Mouse (Mus musculus) kidney, embryonic 14.5 days (tissue): ENCODE data around the gene Acer3. TPM values are rescaled to one million over a fixed set of nuclear protein-coding genes. Genes with fewer than 3 reads are reported as not detected.

Experiments used
- ATAC-seq: fragments of 200-750 bp; cut with Nextera tagmentation; 2 replicates; pipeline ENCODE4 v1.8.0; 2017; ENCODE audit warnings: moderate number of reproducible peaks, mild to moderate bottlenecking, moderate TSS enrichment, moderate library complexity; ENCODE audit not compliant: low FRiP score, low TSS enrichment
- H3K27ac ChIP-seq: fragments of 300-500 bp; sonication (generic); 2 replicates; pipeline ENCODE4 v1.5.1; 2014; ENCODE audit warnings: low read depth, mild to moderate bottlenecking, low read length, moderate library complexity, mixed read lengths
- H3K27me3 ChIP-seq: fragments of 300-500 bp; sonication (generic); 2 replicates; pipeline ENCODE4 v1.6.1; 2014; ENCODE audit warnings: mild to moderate bottlenecking, low read length; ENCODE audit not compliant: control insufficient read depth, insufficient read depth
- H3K36me3 ChIP-seq: fragments of 300-500 bp; sonication (generic); 2 replicates; pipeline ENCODE4 v1.6.1; 2014; ENCODE audit warnings: low read length, mixed read lengths; ENCODE audit not compliant: control insufficient read depth, insufficient read depth
- H3K4me1 ChIP-seq: fragments of 300-500 bp; sonication (generic); 2 replicates; pipeline ENCODE4 v1.6.1; 2014; ENCODE audit warnings: low read length, mixed read lengths; ENCODE audit not compliant: control insufficient read depth, insufficient read depth
- H3K4me2 ChIP-seq: fragments of 300-500 bp; sonication (generic); replicated peaks from 2 replicates; pipeline ENCODE4 v1.6.1; 2014; ENCODE audit warnings: low read depth, mild to moderate bottlenecking, low read length
- H3K4me3 ChIP-seq: fragments of 300-500 bp; sonication (generic); 2 replicates; pipeline ENCODE4 v1.5.1; 2014; ENCODE audit warnings: mild to moderate bottlenecking, low read length
- H3K9ac ChIP-seq: fragments of 300-500 bp; sonication (generic); 2 replicates; pipeline ENCODE4 v1.6.1; 2014; ENCODE audit warnings: low read depth, mild to moderate bottlenecking, low read length, moderate library complexity
- H3K9me3 ChIP-seq: fragments of 300-500 bp; sonication (generic); 2 replicates; pipeline ENCODE4 v1.6.1; 2016; ENCODE audit warnings: low read length; ENCODE audit not compliant: control insufficient read depth
- WGBS: fragments of 180-500 bp; shearing (Covaris S2); extraction: QIAGEN DNeasy Blood & Tissue Kit; methylation state at CpG from one replicate; pipeline ENCODE4 v1.1.7; 2014; 5-methylcytosine and 5-hydroxymethylcytosine counted together
- polyA plus RNA-seq: library from polyadenylated mRNA; unstranded; fragments of >200 nt; fragmentation: Nextera tagmentation; extraction: Ambion mirVana; gene quantifications from 2 replicates; pipeline ENCODE4 v1.2.1, GENCODE M21; 2014

The Acer3 gene
- polyA plus RNA-seq, 1 experiment from 2014 or later: 25.6 TPM

DNA sequence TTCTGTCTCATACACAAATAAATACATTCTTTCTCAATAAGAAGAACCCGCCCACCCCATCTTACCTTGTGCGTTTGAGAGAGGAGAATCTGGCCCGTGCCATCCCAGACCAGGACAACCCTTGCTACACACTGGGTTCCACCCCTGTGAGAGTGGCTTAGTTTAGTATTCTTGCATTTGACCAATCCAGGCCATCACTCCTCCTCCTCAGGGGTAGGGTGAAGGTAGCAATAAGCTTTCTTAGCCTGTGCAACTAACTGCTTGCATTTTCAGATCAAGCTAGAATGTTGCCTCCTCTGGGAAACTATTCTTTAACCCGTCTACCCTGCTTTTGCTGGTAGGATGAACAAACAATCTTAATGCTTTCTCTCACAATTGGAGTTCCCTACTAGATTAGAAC lies 121.6 kb downstream of the Acer3 start, which contains the start of gene B3gnt6:
TSS of gene B3gnt6 (minus strand) at position 101 of the 400 bp plus-strand sequence.
- Histone ChIP-seq H3K9me3 (no peaks in the 10 kb centered on the region), H3K4me2 (no peak within 1 kb of the TSS), H3K4me3 (no peak within 1 kb of the TSS), H3K27me3 (peaks cover 12% of the 10 kb centered on the region), H3K27ac (no peak within 1 kb of the TSS), H3K9ac (no peak within 1 kb of the TSS), H3K4me1 (no peaks in the 10 kb centered on the region), H3K36me3 (no peaks in the 10 kb centered on the region)
- ATAC-seq: no peak
- 93% methylated on average over 4 of the region's 4 CpGs for WGBS

DNA sequence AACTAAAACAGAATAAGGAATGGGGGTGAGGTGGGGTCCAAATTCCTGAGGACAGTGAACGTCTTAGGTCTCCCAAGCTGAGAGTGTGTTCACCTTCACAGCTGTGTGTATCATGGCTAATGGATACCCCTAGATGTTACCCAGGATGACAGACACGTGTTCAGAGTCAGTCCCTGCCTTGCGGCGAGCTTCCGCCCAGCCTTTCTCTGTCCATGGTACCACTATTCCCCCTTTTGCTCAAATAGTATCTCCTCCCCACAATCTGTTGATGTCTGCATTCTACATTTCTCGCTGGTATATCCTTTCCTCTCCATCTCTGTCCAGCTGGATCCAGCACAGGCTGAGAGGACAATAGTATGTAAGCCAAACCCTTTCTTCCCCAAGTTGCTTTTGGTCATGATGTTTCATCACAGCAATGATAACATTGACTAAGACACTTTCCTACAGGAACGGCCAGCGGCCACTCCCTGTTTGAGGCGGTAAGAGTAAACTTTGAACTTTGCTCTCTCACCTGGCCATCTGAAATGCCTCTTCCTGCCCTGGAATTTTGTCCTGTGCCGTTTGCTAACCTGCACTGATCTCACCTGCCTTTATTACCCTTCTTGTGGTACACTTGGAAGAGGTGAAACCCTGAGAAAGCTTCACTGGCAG lies 125.7 kb downstream of the Acer3 start:
- H3K9ac ChIP-seq: no peak overlapping the region
- no peak overlapping the region for H3K27ac ChIP-seq
- H3K4me3 ChIP-seq: no peak overlapping the region
- H3K4me2 ChIP-seq: no peak overlapping the region
- peaks cover 9% of the 10 kb centered on the region for H3K4me1 ChIP-seq
- 36% methylated on average over 10 of the region's 10 CpGs for WGBS
- H3K27me3 ChIP-seq: peaks cover 38% of the 10 kb centered on the region
- no peak for ATAC-seq
- no peaks in the 10 kb centered on the region for H3K36me3 ChIP-seq
- H3K9me3 ChIP-seq: no peaks in the 10 kb centered on the region

DNA sequence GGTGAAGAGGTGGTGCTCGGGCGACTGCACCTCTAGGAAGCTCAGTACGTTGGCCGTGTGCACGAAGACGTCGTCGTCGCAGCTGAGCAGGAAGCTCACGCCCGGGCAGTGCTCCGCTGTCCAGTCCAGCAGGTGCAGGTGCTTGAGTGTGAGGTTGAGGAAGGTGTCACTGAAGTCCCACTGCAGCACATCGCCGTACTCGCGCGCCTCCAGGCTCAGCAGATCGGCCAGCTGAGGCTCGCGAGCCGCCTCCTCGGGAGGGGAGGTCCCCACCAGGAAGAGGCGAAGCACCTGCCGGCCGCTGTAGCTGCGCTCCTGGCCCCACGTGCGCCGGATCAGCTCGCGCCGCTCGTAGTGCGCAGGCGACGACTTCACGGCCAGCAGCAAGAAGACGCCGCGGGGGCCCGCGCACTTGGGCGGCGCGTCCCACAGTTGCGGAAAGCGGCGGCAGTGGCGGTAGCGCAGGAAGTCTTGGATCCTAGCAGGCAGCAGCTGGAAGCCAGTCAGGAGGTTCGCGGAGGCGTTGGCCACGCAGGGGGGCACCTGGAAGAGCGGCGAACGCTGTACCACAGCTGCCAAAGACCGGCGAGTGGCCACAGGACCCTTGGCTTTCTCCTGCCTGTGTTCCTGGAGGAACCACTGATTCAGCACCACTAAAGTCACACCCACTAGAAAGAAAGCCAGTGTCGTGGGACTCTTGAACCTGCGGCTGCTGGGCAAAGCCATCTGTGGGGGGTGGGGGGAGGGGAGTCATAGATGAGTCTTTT lies 126.8 kb downstream of the Acer3 start:
- Histone ChIP-seq H3K4me2 (peak overlapping the region; percentile 64), H3K9ac (no peak overlapping the region), H3K27ac (no peak overlapping the region), H3K9me3 (no peaks in the 10 kb centered on the region), H3K27me3 (peaks cover 38% of the 10 kb centered on the region), H3K36me3 (no peaks in the 10 kb centered on the region), H3K4me3 (peak overlapping the region; percentile 39), H3K4me1 (peaks cover 9% of the 10 kb centered on the region)
- peak; percentile 47 for ATAC-seq
- WGBS: 2% methylated on average over 61 of the region's 61 CpGs

DNA sequence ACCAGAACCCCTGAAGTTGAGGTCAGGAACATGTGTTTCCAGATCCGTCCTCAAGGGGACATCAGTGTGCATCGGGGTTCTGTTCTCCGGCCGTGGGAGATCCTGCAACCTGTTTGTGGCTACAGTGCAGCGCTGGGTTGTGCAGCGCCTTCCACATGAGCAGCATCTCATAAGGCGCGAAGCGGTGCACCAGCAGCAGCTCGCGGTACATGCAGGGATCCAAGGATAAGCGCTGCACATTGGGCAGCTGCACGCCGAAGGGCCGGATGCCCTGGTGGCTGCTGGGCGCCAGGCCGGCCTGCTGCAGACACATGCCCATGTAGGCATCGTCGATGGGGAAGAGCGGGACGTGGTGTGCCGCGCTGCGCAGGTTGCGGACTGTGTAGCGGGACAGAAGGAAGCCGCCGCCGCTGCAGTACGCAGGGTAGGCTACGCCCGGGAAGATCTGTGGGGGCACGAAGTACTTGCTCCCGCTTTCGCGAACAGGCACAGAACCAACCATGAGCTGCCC lies 127.4 kb downstream of the Acer3 start:
- peak; percentile 53 for ATAC-seq
- peaks cover 38% of the 10 kb centered on the region for H3K27me3 ChIP-seq

DNA sequence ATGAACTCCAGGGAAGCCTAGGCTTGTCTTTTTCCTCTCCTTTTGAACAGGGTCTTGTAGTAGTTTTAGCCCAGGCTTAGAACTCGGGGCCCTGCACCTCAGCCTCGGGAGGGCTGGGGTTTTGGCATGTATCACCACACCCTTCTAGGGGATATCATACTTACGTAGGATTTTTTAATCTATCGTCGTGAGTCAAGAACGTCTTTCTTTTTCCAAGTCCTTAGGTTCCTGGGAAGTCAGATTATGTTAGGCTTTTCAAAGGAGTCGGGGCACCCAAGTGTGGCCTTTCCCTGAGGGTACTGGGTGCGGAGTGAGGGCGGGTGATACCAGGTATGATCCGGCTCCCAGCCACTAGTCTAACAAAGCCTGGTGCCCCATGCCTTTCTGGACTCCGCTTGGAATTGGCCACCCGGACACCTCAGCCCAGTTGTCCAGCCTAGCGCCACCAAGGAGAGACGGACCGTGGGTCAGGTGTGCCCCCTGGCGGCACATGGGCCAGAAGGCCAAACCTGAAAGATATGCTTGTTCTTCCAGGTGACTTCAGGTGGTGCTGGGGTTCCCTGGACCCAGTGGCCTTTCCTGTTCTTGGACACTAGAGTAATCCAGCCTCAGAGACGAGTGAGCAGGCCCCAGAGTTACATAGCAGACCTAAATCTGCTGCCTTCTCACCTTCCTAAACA lies 129.3 kb downstream of the Acer3 start:
- Histone ChIP-seq H3K4me1 (peaks cover 9% of the 10 kb centered on the region), H3K4me2 (no peak overlapping the region), H3K4me3 (no peak overlapping the region), H3K9me3 (no peaks in the 10 kb centered on the region), H3K27me3 (peaks cover 38% of the 10 kb centered on the region), H3K9ac (no peak overlapping the region), H3K27ac (no peak overlapping the region), H3K36me3 (no peaks in the 10 kb centered on the region)
- WGBS: 63% methylated on average over 17 of the region's 17 CpGs
- ATAC-seq: peak; percentile 32; the same call in 1 of the 2 replicates

More for the DNA sequence above, 127.4 kb downstream of the Acer3 start:
- Histone ChIP-seq H3K4me2 (peak overlapping the region; percentile 64), H3K36me3 (no peaks in the 10 kb centered on the region), H3K9me3 (no peaks in the 10 kb centered on the region), H3K4me3 (peak overlapping the region; percentile 39), H3K9ac (no peak overlapping the region), H3K27ac (no peak overlapping the region), H3K4me1 (peaks cover 9% of the 10 kb centered on the region)
- WGBS: 5% methylated on average over 36 of the region's 36 CpGs

DNA sequence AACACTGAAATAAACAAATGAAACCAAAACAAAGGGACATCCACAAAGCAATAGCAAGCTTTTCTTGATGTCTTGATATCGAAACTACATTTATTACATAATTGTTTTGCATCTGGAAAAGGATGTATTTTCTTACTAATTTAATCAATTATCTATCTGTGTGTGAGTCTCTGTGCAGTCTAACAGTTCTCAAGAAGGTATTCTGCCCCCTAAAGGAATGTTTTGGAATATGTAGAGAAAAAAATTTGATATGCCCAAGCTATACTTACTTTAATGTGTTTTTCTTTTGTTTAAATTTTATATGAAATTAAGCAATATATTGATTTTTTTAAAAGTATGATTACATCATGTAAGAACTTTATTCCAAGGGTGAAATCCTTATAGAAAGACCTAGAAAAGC lies 130.4 kb downstream of the Acer3 start:
- no peak overlapping the region for H3K4me3 ChIP-seq
- H3K9ac ChIP-seq: no peak overlapping the region
- no peaks in the 10 kb centered on the region for H3K9me3 ChIP-seq
- no peak for ATAC-seq
- no peak overlapping the region for H3K4me2 ChIP-seq
- H3K27me3 ChIP-seq: peaks cover 36% of the 10 kb centered on the region
- no peaks in the 10 kb centered on the region for H3K36me3 ChIP-seq
- H3K27ac ChIP-seq: no peak overlapping the region
- 96% methylated on average over 1 of the region's 1 CpGs for whole genome bisulfite sequencing
- H3K4me1 ChIP-seq: peaks cover 12% of the 10 kb centered on the region

DNA sequence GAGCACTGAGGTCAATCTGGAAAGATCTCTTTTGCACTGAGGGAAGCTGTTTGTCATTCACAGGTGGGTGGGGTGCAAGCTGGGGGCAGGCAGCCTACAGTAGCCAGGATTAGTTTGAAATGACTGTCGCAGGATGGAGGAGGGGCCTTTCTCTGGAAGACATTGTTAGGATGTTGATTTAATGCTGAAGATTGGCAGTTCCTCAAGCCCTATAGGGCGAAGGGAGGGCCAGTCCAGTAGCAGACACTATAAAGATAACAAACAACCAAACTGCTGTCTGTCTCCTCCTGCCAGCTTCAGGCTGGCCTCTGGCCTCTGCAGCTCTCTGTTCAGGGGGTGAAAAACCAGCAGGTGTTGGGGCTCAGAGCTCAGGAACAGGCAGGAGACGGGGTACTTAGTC lies 131.3 kb downstream of the Acer3 start:
- 37% methylated on average over 3 of the region's 3 CpGs for WGBS
- Histone ChIP-seq H3K9ac (no peak overlapping the region), H3K27me3 (peaks cover 30% of the 10 kb centered on the region)

DNA sequence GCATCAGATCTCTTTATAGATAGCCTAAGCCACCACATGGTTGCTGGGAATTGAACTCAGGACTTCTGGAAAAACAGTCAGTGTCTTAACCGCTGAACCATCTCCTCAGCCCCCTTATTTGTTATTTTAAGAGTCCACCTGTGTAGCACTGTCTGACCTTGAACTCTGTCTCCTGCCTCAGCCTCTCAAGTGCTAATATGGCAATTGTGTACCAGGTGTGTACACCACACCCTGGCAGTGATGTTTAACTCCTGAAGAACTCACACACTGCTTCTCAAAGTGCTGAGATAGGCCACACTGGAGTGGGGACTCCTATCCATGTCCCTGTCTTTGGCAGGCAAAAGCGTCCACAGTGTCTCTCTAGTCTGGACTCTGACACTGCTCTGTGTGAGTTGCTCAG lies 132.3 kb downstream of the Acer3 start:
- Histone ChIP-seq H3K4me2 (no peak overlapping the region), H3K27ac (no peak overlapping the region), H3K27me3 (peaks cover 19% of the 10 kb centered on the region), H3K4me1 (peaks cover 5% of the 10 kb centered on the region), H3K9ac (no peak overlapping the region), H3K9me3 (no peaks in the 10 kb centered on the region), H3K36me3 (no peaks in the 10 kb centered on the region), H3K4me3 (no peak overlapping the region)
- ATAC-seq: no peak
- WGBS: 92% methylated on average over 2 of the region's 2 CpGs

More for the DNA sequence above, 131.3 kb downstream of the Acer3 start:
- Histone ChIP-seq H3K4me3 (no peak overlapping the region), H3K4me1 (peaks cover 12% of the 10 kb centered on the region), H3K36me3 (no peaks in the 10 kb centered on the region), H3K4me2 (no peak overlapping the region), H3K9me3 (no peaks in the 10 kb centered on the region), H3K27ac (no peak overlapping the region)
- ATAC-seq: 0 out of 2 replicates have a peak, but pooled peaks have one; percentile 14
